ENCODE assay signal across 11 mouse cellular contexts in the genomic region with DNA sequence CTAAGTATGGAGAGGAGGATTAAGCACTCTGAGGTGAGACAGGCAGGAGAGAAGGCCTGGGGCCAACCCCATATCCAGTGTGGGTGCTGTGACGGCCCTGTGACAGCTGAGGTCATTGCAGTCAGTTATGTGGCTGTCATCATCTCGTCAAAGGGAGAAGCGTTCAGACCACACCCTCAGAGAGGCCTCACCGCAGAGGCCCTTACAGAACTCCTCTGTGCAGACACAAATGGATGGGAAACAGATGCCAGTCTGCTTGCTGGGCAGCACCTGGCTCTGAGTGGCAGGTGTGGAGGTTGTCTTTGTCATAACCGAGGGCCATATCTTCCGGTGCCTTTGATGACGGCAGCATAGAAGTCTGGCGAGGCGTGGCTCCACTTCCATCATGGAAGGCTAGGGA.
A peak's percentile ranks its signal among the peaks of the same experiment; 100 is the strongest.
DNase-seq lines count a peak whose midpoint lies in the region; ATAC-seq lines count a peak whose summit lies in the region.
"Had no signal": no experiment of that assay in that cellular context is flagged by ENCODE, and none has a peak within 500 bp of the region (broad histone marks: within the 10 kb centered on the region; RNA-seq: fewer than 3 reads in every experiment).

No protein-coding gene starts in this region.

- H3K9ac ChIP-seq in heart, embryonic 12.5 days: no peak overlapping the region
- H3K9ac ChIP-seq in heart, embryonic 11.5 days (ENCODE audit: low read depth, low read length): no peak overlapping the region
- no peak overlapping the region for H3K9ac ChIP-seq in liver, embryonic 16.5 days (ENCODE audit: low read depth, low read length)
- no peak overlapping the region for H3K9ac ChIP-seq in hindbrain, embryonic 16.5 days (ENCODE audit: low read depth, low read length)
- H3K9ac ChIP-seq: hindbrain, embryonic 15.5 days; midbrain, embryonic 12.5 days had no signal

- peaks cover under 1% of the 10 kb centered on the region; the same call in 1 of the 2 replicates for H3K9me3 ChIP-seq in heart, embryonic 12.5 days (replicated peaks)
- H3K9me3 ChIP-seq in heart, embryonic 11.5 days (replicated peaks; ENCODE audit: control insufficient read depth, low read length): peaks cover under 1% of the 10 kb centered on the region; the same call in 1 of the 2 replicates
- no peaks in the 10 kb centered on the region for H3K9me3 ChIP-seq in liver, embryonic 16.5 days (replicated peaks; ENCODE audit: control insufficient read depth, low read length)
- no peaks in the 10 kb centered on the region for H3K9me3 ChIP-seq in hindbrain, embryonic 16.5 days (ENCODE audit: control insufficient read depth, low read length)
- H3K9me3 ChIP-seq: hindbrain, embryonic 15.5 days; midbrain, embryonic 12.5 days had no signal

- ATAC-seq in heart, embryonic 12.5 days (ENCODE audit: insufficient number of reproducible peaks, low FRiP score): peak; percentile 53; the same call in 1 of the 2 replicates
- ATAC-seq in heart, embryonic 11.5 days (replicated peaks; ENCODE audit: insufficient number of reproducible peaks, low FRiP score, low TSS enrichment): no peak
- peak; percentile 87 for ATAC-seq in activated CD4-positive, CD25-positive, alpha-beta regulatory T cell, adult 4 months
- ATAC-seq in liver, embryonic 16.5 days (ENCODE audit: low read depth): 0 out of 2 replicates have a peak, but pooled peaks have one; percentile 19
- ATAC-seq in hindbrain, embryonic 16.5 days: no peak

- peaks cover 43% of the 10 kb centered on the region for H3K4me1 ChIP-seq in heart, embryonic 12.5 days (replicated peaks)
- H3K4me1 ChIP-seq in heart, embryonic 11.5 days (ENCODE audit: control insufficient read depth, insufficient read depth, low read length): peaks cover 16% of the 10 kb centered on the region
- no peaks in the 10 kb centered on the region for H3K4me1 ChIP-seq in liver, embryonic 16.5 days (ENCODE audit: control insufficient read depth, low read depth, low read length)
- peaks cover 7% of the 10 kb centered on the region for H3K4me1 ChIP-seq in hindbrain, embryonic 16.5 days (ENCODE audit: control insufficient read depth, insufficient read depth, low read depth, low read length)
- H3K4me1 ChIP-seq: midbrain, embryonic 12.5 days had no signal

- no peaks in the 10 kb centered on the region for H3K36me3 ChIP-seq in heart, embryonic 12.5 days
- H3K36me3 ChIP-seq in heart, embryonic 11.5 days (ENCODE audit: control insufficient read depth, insufficient read depth, low read length): no peaks in the 10 kb centered on the region
- no peaks in the 10 kb centered on the region for H3K36me3 ChIP-seq in liver, embryonic 16.5 days (ENCODE audit: control insufficient read depth, insufficient read depth)
- no peaks in the 10 kb centered on the region for H3K36me3 ChIP-seq in hindbrain, embryonic 16.5 days (ENCODE audit: control insufficient read depth, insufficient read depth, low read length)
- H3K36me3 ChIP-seq: hindbrain, embryonic 15.5 days; midbrain, embryonic 12.5 days had no signal

- H3K27ac ChIP-seq in heart, embryonic 12.5 days (ENCODE audit: poor library complexity, severe bottlenecking): no peak overlapping the region
- no peak overlapping the region for H3K27ac ChIP-seq in heart, embryonic 11.5 days (ENCODE audit: low read depth, low read length)
- H3K27ac ChIP-seq in liver, embryonic 16.5 days (ENCODE audit: low read length): no peak overlapping the region
- H3K27ac ChIP-seq in hindbrain, embryonic 16.5 days (ENCODE audit: low read depth, low read length): no peak overlapping the region
- H3K27ac ChIP-seq: hindbrain, embryonic 15.5 days; midbrain, embryonic 12.5 days had no signal

- no peak overlapping the region for H3K4me2 ChIP-seq in heart, embryonic 12.5 days
- H3K4me2 ChIP-seq in heart, embryonic 11.5 days: no peak overlapping the region
- H3K4me2 ChIP-seq in liver, embryonic 16.5 days (ENCODE audit: low read depth, low read length): no peak overlapping the region
- no peak overlapping the region for H3K4me2 ChIP-seq in hindbrain, embryonic 16.5 days (ENCODE audit: low read length)
- H3K4me2 ChIP-seq: hindbrain, embryonic 15.5 days; midbrain, embryonic 12.5 days had no signal

- peak; percentile 92 for DNase-seq in thymus, postnatal 0 days (ENCODE audit: low spot score)
- no peak for DNase-seq in cerebellum, adult 11-12 months
- DNase-seq in cerebellum, adult 9-10 months: no peak
- DNase-seq: kidney, postnatal 36 days had no signal

- H3K4me3 ChIP-seq in heart, embryonic 12.5 days: no peak overlapping the region
- no peak overlapping the region for H3K4me3 ChIP-seq in heart, embryonic 11.5 days (ENCODE audit: low read depth, low read length)
- H3K4me3 ChIP-seq in liver, embryonic 16.5 days (ENCODE audit: low read depth, low read length): no peak overlapping the region
- H3K4me3 ChIP-seq in hindbrain, embryonic 16.5 days (ENCODE audit: low read length): no peak overlapping the region
- H3K4me3 ChIP-seq: hindbrain, embryonic 15.5 days; midbrain, embryonic 12.5 days had no signal

- 48% methylated on average over 9 of the region's 9 CpGs for whole genome bisulfite sequencing in heart, embryonic 12.5 days
- 62% methylated on average over 9 of the region's 9 CpGs for WGBS in heart, embryonic 11.5 days (ENCODE audit: insufficient replicate concordance)
- 22% methylated on average over 9 of the region's 9 CpGs for WGBS in liver, embryonic 16.5 days (ENCODE audit: insufficient replicate concordance)
- 72% methylated on average over 9 of the region's 9 CpGs for WGBS in hindbrain, embryonic 16.5 days

- H3K27me3 ChIP-seq in heart, embryonic 12.5 days (replicated peaks): 0 out of 2 replicates have a peak, but pooled peaks cover 2% of the 10 kb centered on the region
- no peaks in the 10 kb centered on the region for H3K27me3 ChIP-seq in heart, embryonic 11.5 days (ENCODE audit: control insufficient read depth, insufficient read depth, low read length)
- no peaks in the 10 kb centered on the region for H3K27me3 ChIP-seq in liver, embryonic 16.5 days (ENCODE audit: control insufficient read depth, insufficient read depth, low read depth, low read length)
- no peaks in the 10 kb centered on the region for H3K27me3 ChIP-seq in hindbrain, embryonic 16.5 days (replicated peaks; ENCODE audit: control insufficient read depth, insufficient read depth, low read length)
- H3K27me3 ChIP-seq: hindbrain, embryonic 15.5 days had no signal

Comparison
In these comparisons a context has a peak if more than half of its experiments do, and no peak if none do; other contexts are left out.
1. ATAC-seq: peak in heart, embryonic 12.5 days (single experiment), activated CD4-positive, CD25-positive, alpha-beta regulatory T cell, adult 4 months (single experiment) and liver, embryonic 16.5 days (single experiment); none in heart, embryonic 11.5 days (single experiment) and hindbrain, embryonic 16.5 days (single experiment).